In genomic region chr9:44507345-44507744, GRCm38 (mm10) we compare ENCODE assay signal across 27 mouse cellular contexts. TPM values are rescaled to one million over a fixed set of nuclear protein-coding genes. Genes with fewer than 3 reads are reported as not detected.
DNase-seq lines count a peak whose midpoint lies in the region; TF ChIP-seq lines count a peak whose summit lies in the region.
"Had no signal": no experiment of that assay in that cellular context is flagged by ENCODE, and none has a peak within 500 bp of the region (broad histone marks: within the 10 kb centered on the region; RNA-seq: fewer than 3 reads in every experiment).

No protein-coding gene starts in this region.

- H3K27me3 ChIP-seq in embryonic facial prominence, embryonic 10.5 days (replicated peaks; ENCODE audit: low read depth, poor library complexity, severe bottlenecking), result peaks cover 13% of the 10 kb centered on the region
- peaks cover 19% of the 10 kb centered on the region for H3K27me3 ChIP-seq in limb, embryonic 10.5 days (ENCODE audit: low read depth, poor library complexity, severe bottlenecking)

- WGBS in embryonic facial prominence, embryonic 10.5 days, result 92% methylated on average over 6 of the region's 6 CpGs
- WGBS in limb, embryonic 10.5 days, result over 99% methylated on average over 6 of the region's 6 CpGs

- H3K36me3 ChIP-seq in embryonic facial prominence, embryonic 10.5 days (replicated peaks), result peaks cover 69% of the 10 kb centered on the region
- peaks cover 72% of the 10 kb centered on the region for H3K36me3 ChIP-seq in limb, embryonic 10.5 days

- TF ChIP-seq CTCF in gastrocnemius, adult 2 months (IDR thresholded peaks at IDR 0.05), result no peak

- no peak overlapping the region for H3K27ac ChIP-seq in gastrocnemius, adult 2 months
- H3K27ac ChIP-seq in embryonic facial prominence, embryonic 10.5 days (replicated peaks), result no peak overlapping the region
- no peak overlapping the region for H3K27ac ChIP-seq in limb, embryonic 10.5 days
- H3K27ac ChIP-seq: heart, adult 2 months; left cerebral cortex, adult 2 months; liver, embryonic 12.5 days; neural tube, embryonic 12.5 days had no signal

- DNase-seq in gastrocnemius, adult 2 months, result peak; percentile 21
- no peak for DNase-seq in gastrocnemius, postnatal 10 days
- DNase-seq in kidney, postnatal 10 days, result peak; percentile 20
- DNase-seq in kidney, postnatal 4 days, result no peak
- no peak for DNase-seq in embryonic facial prominence, embryonic 10.5 days (ENCODE audit: low spot score)
- DNase-seq in limb, embryonic 10.5 days (ENCODE audit: low spot score), result no peak
- DNase-seq: B cell, adult 2 months; gastrocnemius, postnatal 36 days; heart, adult 2 months; liver, postnatal 0 days; lung, postnatal 36 days; right cerebral cortex, adult 18-20 months had no signal

- no peak overlapping the region for H3K4me3 ChIP-seq in gastrocnemius, adult 2 months
- 0 out of 2 replicates have a peak overlapping the region, but pooled peaks have one; percentile 11 for H3K4me3 ChIP-seq in embryonic facial prominence, embryonic 10.5 days
- H3K4me3 ChIP-seq in limb, embryonic 10.5 days, result 0 out of 2 replicates have a peak overlapping the region, but pooled peaks have one; percentile 3
- H3K4me3 ChIP-seq: heart, adult 2 months; left cerebral cortex, adult 2 months; liver, embryonic 12.5 days; myocyte; neural tube, embryonic 12.5 days had no signal

- H3K9me3 ChIP-seq in embryonic facial prominence, embryonic 10.5 days, result no peaks in the 10 kb centered on the region
- no peaks in the 10 kb centered on the region for H3K9me3 ChIP-seq in limb, embryonic 10.5 days (replicated peaks)
- H3K9me3 ChIP-seq: liver, embryonic 12.5 days; neural tube, embryonic 12.5 days had no signal

- peaks cover 47% of the 10 kb centered on the region for H3K4me1 ChIP-seq in embryonic facial prominence, embryonic 10.5 days
- peaks cover 47% of the 10 kb centered on the region for H3K4me1 ChIP-seq in limb, embryonic 10.5 days

- intact Hi-C loops in gastrocnemius, adult 2 months (cut with DNase I), result no loop called here

RNA-seq across cellular contexts. Expression of gene Bcl9l, which starts 24.7 kb away (rescaled TPM):
- total RNA-seq in gastrocnemius, adult 2 months (2021), result 10 to 100 TPM; 38.3 to 43.6 TPM
- 10 to 100 TPM; 65.4 to 77.6 TPM for total RNA-seq in gastrocnemius, postnatal 10 days (2021)
- 7.4 and 7.7 TPM in 2 replicates for polyA plus RNA-seq in embryonic facial prominence, embryonic 10.5 days (2016; fragmentation: Nextera tagmentation; extraction: Ambion mirVana)
- polyA plus RNA-seq in limb, embryonic 10.5 days (2016; fragmentation: Nextera tagmentation; extraction: Ambion mirVana), result 9.0 and 12.1 TPM in 2 replicates

RNA-seq across cellular contexts. Expression of gene Upk2, which starts 52.6 kb away (rescaled TPM):
- total RNA-seq in gastrocnemius, adult 2 months (2021), result under 1 TPM; 0.22 to 0.23 TPM
- under 1 TPM; 0.38 to 0.65 TPM for total RNA-seq in gastrocnemius, postnatal 10 days (2021)
- 0.41 and 0.59 TPM in 2 replicates for polyA plus RNA-seq in embryonic facial prominence, embryonic 10.5 days (2016; fragmentation: Nextera tagmentation; extraction: Ambion mirVana)
- 0.36 TPM in 1 of 2 replicates, not detected in the other for polyA plus RNA-seq in limb, embryonic 10.5 days (2016; fragmentation: Nextera tagmentation; extraction: Ambion mirVana)
- total RNA-seq: adrenal gland, adult 18-20 months; adrenal gland, postnatal 4 days; gastrocnemius, postnatal 36 days; heart, adult 2 months; heart, postnatal 25 days; left cerebral cortex, adult 2 months; left cerebral cortex, postnatal 25 days; megakaryocyte, adult 5-6 weeks; midbrain, postnatal 0 days had no signal
- polyA plus RNA-seq: forebrain, embryonic 14.5 days; heart, embryonic 14.5 days; hindbrain, embryonic 16.5 days; liver, embryonic 12.5 days; liver, postnatal 0 days; midbrain, embryonic 11.5 days; midbrain, postnatal 0 days; myocyte had no signal

RNA-seq across cellular contexts. Expression of gene Cxcr5, which starts 54.3 kb away (rescaled TPM):
- not detected for total RNA-seq in gastrocnemius, adult 2 months (2021)
- total RNA-seq in gastrocnemius, postnatal 10 days (2021), result not detected
- not detected in 2 replicates for polyA plus RNA-seq in embryonic facial prominence, embryonic 10.5 days (2016; fragmentation: Nextera tagmentation; extraction: Ambion mirVana)
- not detected in 2 replicates for polyA plus RNA-seq in limb, embryonic 10.5 days (2016; fragmentation: Nextera tagmentation; extraction: Ambion mirVana)
- total RNA-seq: gastrocnemius, postnatal 36 days; left cerebral cortex, adult 2 months; left cerebral cortex, postnatal 25 days; megakaryocyte, adult 5-6 weeks; midbrain, postnatal 0 days had no signal
- polyA plus RNA-seq: forebrain, embryonic 14.5 days; heart, embryonic 14.5 days; hindbrain, embryonic 16.5 days; kidney, embryonic 14.5 days; liver, embryonic 12.5 days; midbrain, postnatal 0 days; neural tube, embryonic 12.5 days had no signal

Comparison
In these comparisons a context has a peak if more than half of its experiments do, and no peak if none do; other contexts are left out.
1. DNase-seq: peak in gastrocnemius, adult 2 months (single experiment) and kidney, postnatal 10 days (single experiment); none in gastrocnemius, postnatal 10 days (single experiment), kidney, postnatal 4 days (0 of 2), embryonic facial prominence, embryonic 10.5 days (single experiment) and limb, embryonic 10.5 days (single experiment).